Mouse (Mus musculus) limb, embryonic 10.5 days (tissue): ENCODE measurements around the gene Bhlha15. TPM values are rescaled to one million over a fixed set of nuclear protein-coding genes. Genes with fewer than 3 reads are reported as not detected.

Experiments used
- DNase-seq: peaks from one replicate; pipeline ENCODE4 v3.0.0-alpha.2; 2017; ENCODE audit warnings: low spot score
- H3K27ac ChIP-seq: fragments of 300-500 bp; sonication (generic); 2 replicates; pipeline ENCODE4 v1.5.1; 2016; ENCODE audit warnings: mild to moderate bottlenecking
- H3K27me3 ChIP-seq: fragments of 300-500 bp; sonication (generic); 2 replicates; pipeline ENCODE4 v1.6.1; 2016; ENCODE audit warnings: low read depth, mild to moderate bottlenecking; ENCODE audit not compliant: poor library complexity, severe bottlenecking
- H3K36me3 ChIP-seq: fragments of 300-500 bp; sonication (generic); 2 replicates; pipeline ENCODE4 v1.6.1; 2016; ENCODE audit warnings: mild to moderate bottlenecking, moderate library complexity
- H3K4me1 ChIP-seq: fragments of 300-500 bp; sonication (generic); 2 replicates; pipeline ENCODE4 v1.6.1; 2016
- H3K4me3 ChIP-seq: fragments of 300-500 bp; sonication (generic); 2 replicates; pipeline ENCODE4 v1.5.1; 2016; ENCODE audit warnings: mild to moderate bottlenecking, moderate library complexity
- H3K9me3 ChIP-seq: fragments of 300-500 bp; sonication (generic); replicated peaks from 2 replicates; pipeline ENCODE4 v1.6.1; 2016; ENCODE audit warnings: mild to moderate bottlenecking
- WGBS: fragments of 180-500 bp; shearing (Covaris S2); methylation state at CpG from one replicate; pipeline ENCODE4 v1.1.7; 2016; 5-methylcytosine and 5-hydroxymethylcytosine counted together
- polyA plus RNA-seq: library from polyadenylated mRNA; unstranded; fragments of >200 nt; fragmentation: Nextera tagmentation; extraction: Ambion mirVana; gene quantifications from 2 replicates; pipeline ENCODE4 v1.2.1, GENCODE M21; 2016

Gene Bhlha15
- polyA plus RNA-seq: 0.11 and 0.18 TPM in 2 replicates

DNA sequence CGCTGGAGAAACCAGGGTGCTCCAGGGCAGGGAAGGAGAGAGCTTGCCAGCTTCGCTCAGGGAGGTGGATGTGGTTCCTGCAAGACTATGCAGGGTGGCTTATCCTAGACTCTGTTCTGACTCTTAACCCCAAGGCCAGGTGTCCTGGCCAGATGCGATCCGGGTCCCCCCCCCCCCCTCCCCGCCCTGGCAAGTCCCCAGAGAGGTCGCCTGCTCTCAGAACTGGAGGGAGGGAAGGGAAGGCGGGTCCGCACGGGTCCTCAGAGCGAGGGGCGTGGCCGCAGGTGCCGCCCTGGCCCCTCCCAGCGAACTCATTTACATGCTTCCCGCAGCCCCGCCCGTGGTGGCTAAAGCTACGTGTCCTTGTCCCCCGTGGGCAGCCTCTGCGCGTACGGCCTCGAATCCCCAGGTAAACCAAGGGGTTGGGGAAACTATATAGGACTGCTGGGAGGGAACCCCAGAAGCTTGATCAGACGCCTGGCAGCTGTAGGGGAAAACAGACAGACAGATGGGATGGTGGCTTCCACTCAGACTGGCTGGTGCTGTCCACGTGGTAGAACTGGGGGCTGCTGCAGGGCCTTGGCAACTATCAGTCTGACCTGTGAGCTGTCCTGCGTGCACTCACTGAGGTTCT is at the start of gene Bhlha15:
Gene Bhlha15 (plus strand): TSS at position 337 of the 634 bp plus-strand sequence.
- H3K4me1 ChIP-seq: peaks cover 24% of the 10 kb centered on the region
- WGBS: 5% methylated on average over 26 of the region's 26 CpGs
- peak within 1 kb of the TSS; percentile 50; the same call in 1 of the 2 replicates for H3K27ac ChIP-seq
- H3K9me3 ChIP-seq: no peaks in the 10 kb centered on the region
- peaks cover 7% of the 10 kb centered on the region; the same call in 1 of the 2 replicates for H3K27me3 ChIP-seq
- DNase-seq: peak; percentile 66
- peak within 1 kb of the TSS; percentile 44 for H3K4me3 ChIP-seq
- peaks cover 29% of the 10 kb centered on the region for H3K36me3 ChIP-seq

DNA sequence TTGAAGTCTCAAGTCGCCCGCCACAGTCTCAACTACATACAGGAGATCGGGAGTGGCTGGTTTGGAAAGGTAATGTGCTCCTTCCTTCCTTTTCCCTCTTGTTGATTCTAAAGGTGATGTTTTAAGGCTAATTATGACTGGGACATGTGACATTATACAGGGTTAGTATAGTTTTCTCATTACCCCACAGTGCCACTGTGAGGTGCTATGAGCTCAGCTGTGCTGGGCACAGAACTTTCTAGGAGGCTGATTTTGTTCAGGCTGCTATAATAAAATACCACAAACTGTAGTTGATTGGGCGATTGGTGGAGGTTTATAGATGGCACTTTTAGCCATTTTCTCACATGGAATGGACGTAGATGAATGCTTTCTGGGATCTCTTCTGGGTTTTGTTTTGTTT is 46.6 kb upstream of the Bhlha15 start:
- Histone ChIP-seq H3K36me3 (peaks cover 56% of the 10 kb centered on the region), H3K27ac (no peak overlapping the region), H3K4me3 (no peak overlapping the region), H3K27me3 (no peaks in the 10 kb centered on the region), H3K4me1 (no peaks in the 10 kb centered on the region), H3K9me3 (no peaks in the 10 kb centered on the region)
- 93% methylated on average over 5 of the region's 5 CpGs for WGBS
- no peak for DNase-seq

DNA sequence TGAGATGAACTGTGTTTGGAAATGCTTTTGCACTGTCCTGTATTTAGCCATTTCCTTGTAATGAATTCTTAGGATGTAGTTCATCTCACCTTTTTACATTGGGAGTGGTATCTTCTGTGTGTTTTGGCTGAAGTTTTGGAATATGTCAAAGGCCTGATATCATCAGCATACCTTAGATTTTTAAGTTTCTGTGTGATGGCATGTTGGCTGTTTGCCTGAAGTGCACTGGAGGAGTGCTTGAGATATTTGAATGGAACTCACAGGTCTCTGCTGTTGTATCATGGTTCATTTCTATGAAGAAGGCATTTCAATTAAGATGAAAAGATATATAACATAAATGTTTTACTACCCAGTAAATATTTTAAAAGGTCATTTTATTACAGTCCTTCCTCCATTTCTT is 43.2 kb upstream of the Bhlha15 start:
- Histone ChIP-seq H3K9me3 (no peaks in the 10 kb centered on the region), H3K4me3 (no peak overlapping the region), H3K4me1 (no peaks in the 10 kb centered on the region), H3K27ac (no peak overlapping the region), H3K27me3 (no peaks in the 10 kb centered on the region), H3K36me3 (peaks cover 66% of the 10 kb centered on the region)
- no peak for DNase-seq

DNA sequence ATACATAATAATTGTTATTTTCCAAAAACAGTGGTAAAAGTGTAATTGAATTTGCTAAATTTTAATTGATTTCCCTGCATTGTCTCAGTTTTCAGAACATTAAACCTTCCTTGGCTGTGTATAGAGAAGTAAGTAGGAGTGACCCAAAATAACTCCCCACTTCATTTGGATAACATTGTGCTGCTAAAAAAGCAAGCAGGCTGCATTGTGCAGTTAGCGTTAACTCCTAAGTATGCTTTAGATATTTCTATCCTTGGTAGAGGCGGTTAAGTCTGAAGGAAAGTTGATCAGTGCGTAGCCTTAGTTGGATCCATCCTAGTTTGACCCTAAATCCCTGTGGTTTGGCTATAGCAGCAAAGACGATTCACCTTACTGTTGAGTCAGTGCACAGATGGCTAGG is 40.6 kb upstream of the Bhlha15 start:
- no peaks in the 10 kb centered on the region for H3K9me3 ChIP-seq
- H3K4me1 ChIP-seq: no peaks in the 10 kb centered on the region
- no peaks in the 10 kb centered on the region for H3K27me3 ChIP-seq
- no peak overlapping the region for H3K27ac ChIP-seq
- WGBS: 94% methylated on average over 4 of the region's 4 CpGs
- DNase-seq: no peak
- peaks cover 56% of the 10 kb centered on the region for H3K36me3 ChIP-seq
- no peak overlapping the region for H3K4me3 ChIP-seq

DNA sequence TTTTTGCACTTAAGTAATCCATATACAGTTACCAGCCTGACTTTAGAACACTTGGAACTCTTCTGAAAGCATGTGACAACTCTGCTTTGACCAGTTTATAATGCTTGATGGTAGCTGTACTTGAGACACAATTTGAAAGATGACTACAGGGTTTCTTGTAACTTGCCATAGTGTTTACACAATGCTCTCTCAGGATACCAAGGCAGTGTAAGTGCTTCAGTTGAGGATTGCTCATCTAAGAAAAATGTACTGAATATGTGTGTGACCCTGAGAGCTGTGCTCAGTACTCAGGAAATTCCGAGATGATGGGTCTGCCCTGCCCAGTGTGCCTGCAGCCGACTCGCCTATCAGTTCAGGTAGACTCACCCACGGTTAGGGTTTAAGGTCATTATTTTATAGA is 38.8 kb upstream of the Bhlha15 start:
- no peak overlapping the region for H3K4me3 ChIP-seq
- DNase-seq: no peak
- H3K27ac ChIP-seq: no peak overlapping the region
- H3K36me3 ChIP-seq: peaks cover 45% of the 10 kb centered on the region
- 93% methylated on average over 4 of the region's 4 CpGs for WGBS
- no peaks in the 10 kb centered on the region for H3K27me3 ChIP-seq
- no peaks in the 10 kb centered on the region for H3K4me1 ChIP-seq
- no peaks in the 10 kb centered on the region for H3K9me3 ChIP-seq

DNA sequence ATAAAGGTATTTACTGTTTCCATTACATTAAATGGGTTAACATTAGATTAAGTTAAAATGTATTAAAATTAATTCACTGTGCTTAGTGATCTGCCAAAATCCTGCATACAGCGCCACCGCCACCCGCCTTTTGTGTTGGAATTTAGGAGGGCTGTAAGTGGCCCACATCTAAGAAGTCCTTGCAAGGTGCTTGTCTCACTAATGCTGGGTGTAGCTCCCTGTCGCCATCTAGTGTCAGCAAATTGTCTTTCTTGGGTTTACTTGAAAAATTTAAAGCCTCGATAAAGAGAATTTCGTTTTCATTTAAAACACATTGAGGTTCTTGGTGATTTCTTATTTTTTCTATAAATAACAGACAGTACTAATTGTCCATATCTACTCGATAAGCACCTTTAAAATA is 35.6 kb upstream of the Bhlha15 start:
- Histone ChIP-seq H3K4me3 (no peak overlapping the region), H3K36me3 (peaks cover 55% of the 10 kb centered on the region), H3K27me3 (no peaks in the 10 kb centered on the region), H3K27ac (no peak overlapping the region), H3K4me1 (no peaks in the 10 kb centered on the region), H3K9me3 (no peaks in the 10 kb centered on the region)
- DNase-seq: peak; percentile 45
- WGBS: 49% methylated on average over 7 of the region's 7 CpGs

DNA sequence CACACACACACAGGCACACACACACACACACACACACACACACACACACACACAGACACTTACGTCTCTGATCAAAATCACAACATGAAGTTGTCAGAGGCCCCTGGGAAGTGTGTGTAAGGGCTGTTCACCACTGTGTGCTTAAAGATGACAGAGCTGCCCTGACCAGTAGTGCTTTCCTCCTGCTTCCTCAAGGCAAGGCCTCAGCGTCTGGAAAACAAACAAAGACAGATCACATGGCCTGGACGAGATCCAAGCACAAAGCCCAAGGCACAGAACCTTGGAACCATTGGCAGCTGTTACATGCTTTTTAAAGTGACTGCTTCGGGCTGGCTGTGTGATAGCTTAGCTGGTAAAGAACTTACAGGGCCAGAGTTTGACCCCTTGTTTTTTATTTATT is 31.5 kb upstream of the Bhlha15 start:
- H3K27ac ChIP-seq: no peak overlapping the region
- no peaks in the 10 kb centered on the region for H3K4me1 ChIP-seq
- no peak overlapping the region for H3K4me3 ChIP-seq
- WGBS: 56% methylated on average over 4 of the region's 4 CpGs
- no peaks in the 10 kb centered on the region for H3K27me3 ChIP-seq
- no peaks in the 10 kb centered on the region for H3K9me3 ChIP-seq
- DNase-seq: no peak
- H3K36me3 ChIP-seq: peaks cover 52% of the 10 kb centered on the region

DNA sequence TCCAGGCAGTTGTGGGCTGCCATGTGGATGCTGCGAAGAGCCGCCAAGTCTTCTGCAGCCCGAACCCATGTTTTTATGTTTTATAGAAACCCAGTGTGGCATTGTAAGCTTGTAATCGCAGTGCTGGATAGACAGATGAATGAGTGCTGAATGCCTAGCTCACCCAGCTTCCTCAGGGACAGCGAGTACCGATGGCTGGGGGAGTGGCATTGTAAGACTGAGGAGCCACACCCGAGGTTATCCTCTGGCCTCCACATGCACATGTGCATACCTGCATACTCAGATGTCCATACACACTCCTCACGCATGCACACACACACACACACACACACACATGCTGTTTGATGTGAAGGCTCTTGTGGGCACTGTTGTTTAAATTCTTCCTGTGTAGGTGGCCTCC is 30.9 kb upstream of the Bhlha15 start:
- no peak overlapping the region for H3K4me3 ChIP-seq
- H3K27me3 ChIP-seq: no peaks in the 10 kb centered on the region
- WGBS: 95% methylated on average over 8 of the region's 8 CpGs
- H3K27ac ChIP-seq: no peak overlapping the region
- H3K4me1 ChIP-seq: no peaks in the 10 kb centered on the region
- H3K9me3 ChIP-seq: no peaks in the 10 kb centered on the region
- no peak for DNase-seq
- peaks cover 57% of the 10 kb centered on the region for H3K36me3 ChIP-seq

DNA sequence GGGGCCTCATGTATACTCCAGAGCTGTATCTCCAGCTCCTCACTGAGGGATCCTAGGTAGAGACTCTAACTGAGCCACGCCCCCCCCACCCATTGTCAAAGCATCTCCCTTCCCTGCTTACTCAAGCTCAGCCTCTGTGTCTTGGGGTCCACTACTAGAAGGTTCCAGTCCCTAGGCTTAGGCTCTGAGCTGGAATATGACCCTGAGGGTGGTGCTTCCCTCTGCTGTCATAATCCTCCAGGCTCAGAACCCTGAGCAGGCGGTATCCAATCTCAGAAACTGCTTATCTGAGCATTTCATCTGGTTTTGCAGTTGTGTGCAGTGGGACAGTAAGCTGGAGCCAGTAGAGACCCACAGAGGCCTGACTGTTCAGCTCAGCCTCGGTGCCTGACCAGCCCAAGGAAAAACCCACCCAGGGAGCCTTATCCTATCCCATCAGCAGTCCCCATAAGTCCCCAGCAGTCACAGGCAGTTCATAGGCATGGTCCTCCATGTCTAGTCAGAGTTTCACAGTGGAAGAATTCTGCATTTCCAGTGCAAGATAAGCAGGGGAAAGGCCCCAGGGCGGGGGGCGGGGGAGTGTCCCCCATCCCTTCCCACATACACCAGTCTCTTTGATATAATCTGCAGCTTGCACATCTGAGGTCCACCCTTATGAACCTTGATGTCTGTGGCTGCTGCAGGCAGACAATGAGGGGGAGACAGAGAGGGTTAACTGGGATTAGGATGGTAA is 27.8 kb upstream of the Bhlha15 start:
- 85% methylated on average over 5 of the region's 5 CpGs for WGBS
- no peaks in the 10 kb centered on the region for H3K9me3 ChIP-seq
- peaks cover 67% of the 10 kb centered on the region for H3K36me3 ChIP-seq
- H3K4me1 ChIP-seq: no peaks in the 10 kb centered on the region
- H3K27me3 ChIP-seq: no peaks in the 10 kb centered on the region
- no peak for DNase-seq
- H3K27ac ChIP-seq: no peak overlapping the region
- no peak overlapping the region for H3K4me3 ChIP-seq

DNA sequence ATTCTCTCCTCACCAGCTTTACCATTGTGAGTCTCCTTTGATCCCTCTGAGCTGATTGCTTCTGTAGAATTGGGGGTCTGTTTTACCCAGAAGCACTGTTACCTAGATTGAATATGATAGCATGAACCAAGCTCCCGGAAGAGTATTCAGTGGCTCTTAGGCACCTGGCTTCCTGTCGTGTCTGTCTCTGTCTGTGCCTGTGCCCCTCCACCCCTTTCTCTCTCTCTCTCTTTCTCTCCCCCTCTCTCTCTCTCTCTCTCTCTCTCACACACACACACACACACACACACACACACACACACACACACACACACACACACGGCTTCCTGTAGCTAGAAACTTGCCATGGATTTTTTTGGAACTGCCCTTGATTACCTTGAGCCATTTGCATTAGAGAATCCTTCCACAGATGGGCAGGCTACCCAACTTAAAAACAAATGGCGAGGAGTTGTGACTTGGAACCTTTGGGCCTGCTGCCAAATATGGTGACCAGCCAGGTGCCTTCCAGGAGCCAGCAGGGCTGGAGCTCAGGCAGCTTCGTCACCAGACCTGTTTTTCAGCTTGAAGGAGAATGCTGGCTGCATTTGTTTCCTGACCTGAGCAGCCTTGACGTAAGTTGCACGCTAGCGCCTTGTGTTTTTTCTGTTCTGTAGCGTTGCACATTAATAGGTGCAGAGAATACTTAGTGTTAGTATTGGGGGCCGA is 27.1 kb upstream of the Bhlha15 start:
- H3K4me1 ChIP-seq: no peaks in the 10 kb centered on the region
- peaks cover 66% of the 10 kb centered on the region for H3K36me3 ChIP-seq
- no peaks in the 10 kb centered on the region for H3K27me3 ChIP-seq
- DNase-seq: no peak
- no peak overlapping the region for H3K4me3 ChIP-seq
- no peak overlapping the region for H3K27ac ChIP-seq
- 82% methylated on average over 10 of the region's 10 CpGs for WGBS
- no peaks in the 10 kb centered on the region for H3K9me3 ChIP-seq

DNA sequence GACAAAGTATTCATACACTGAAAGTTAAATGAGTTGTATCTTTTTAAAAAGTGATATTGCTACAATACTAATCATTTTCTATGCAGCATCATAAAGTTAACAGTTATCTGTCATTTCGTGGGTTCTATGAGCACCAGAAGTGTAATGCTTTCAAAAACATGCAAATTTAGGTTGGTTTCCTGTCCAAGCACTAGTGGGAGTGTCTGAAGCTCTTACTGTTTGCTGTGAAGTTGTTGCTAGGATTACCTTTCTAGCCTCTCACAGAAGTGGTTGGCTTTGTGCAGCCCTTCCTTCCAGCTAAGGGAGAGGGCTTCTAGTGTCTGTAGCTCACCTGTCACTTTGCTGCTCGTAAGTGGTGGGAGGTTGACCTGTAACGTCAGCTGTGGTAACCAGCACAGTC is 24.3 kb upstream of the Bhlha15 start:
- DNase-seq: no peak
- no peak overlapping the region for H3K4me3 ChIP-seq
- 95% methylated on average over 3 of the region's 3 CpGs for WGBS
- no peaks in the 10 kb centered on the region for H3K9me3 ChIP-seq
- H3K4me1 ChIP-seq: no peaks in the 10 kb centered on the region
- no peaks in the 10 kb centered on the region for H3K27me3 ChIP-seq
- peaks cover 62% of the 10 kb centered on the region for H3K36me3 ChIP-seq
- no peak overlapping the region for H3K27ac ChIP-seq

DNA sequence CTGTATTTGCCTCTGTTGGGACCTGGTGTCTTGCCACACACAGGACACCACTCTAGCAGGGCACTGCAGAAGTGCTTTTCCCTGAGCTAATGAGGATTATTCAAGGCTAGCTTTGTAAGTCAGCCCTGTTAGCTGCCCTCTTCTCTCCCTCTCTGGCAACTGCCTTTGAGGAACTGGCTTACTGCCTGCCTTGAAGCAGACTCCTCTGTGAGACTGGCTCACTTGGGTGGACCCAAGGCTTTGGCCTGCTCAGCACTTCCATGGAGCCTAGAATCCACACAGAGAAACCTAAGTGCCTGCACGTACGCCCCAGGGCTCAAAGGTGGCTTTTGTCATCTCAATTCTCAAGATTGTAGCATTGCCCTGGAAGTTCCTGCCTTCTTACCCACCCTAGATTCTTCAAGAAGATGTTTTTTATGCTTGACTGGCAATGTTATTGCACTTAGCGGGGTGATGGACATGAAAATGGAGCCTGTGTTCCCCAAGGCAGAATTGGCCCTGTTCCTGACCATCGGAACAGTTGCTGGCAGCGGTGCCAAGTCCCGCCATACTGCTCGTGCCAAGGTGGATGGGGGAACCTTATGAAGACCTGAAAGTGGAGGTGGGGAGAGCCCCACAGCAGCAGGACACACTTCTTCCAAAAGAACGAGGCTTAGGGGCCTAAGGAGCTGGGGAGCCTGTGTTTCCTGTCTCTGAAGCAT is 20.7 kb upstream of the Bhlha15 start:
- H3K27ac ChIP-seq: no peak overlapping the region
- peaks cover 81% of the 10 kb centered on the region for H3K36me3 ChIP-seq
- no peaks in the 10 kb centered on the region for H3K27me3 ChIP-seq
- DNase-seq: no peak
- H3K4me1 ChIP-seq: no peaks in the 10 kb centered on the region
- 95% methylated on average over 8 of the region's 8 CpGs for WGBS
- H3K9me3 ChIP-seq: no peaks in the 10 kb centered on the region
- no peak overlapping the region for H3K4me3 ChIP-seq

DNA sequence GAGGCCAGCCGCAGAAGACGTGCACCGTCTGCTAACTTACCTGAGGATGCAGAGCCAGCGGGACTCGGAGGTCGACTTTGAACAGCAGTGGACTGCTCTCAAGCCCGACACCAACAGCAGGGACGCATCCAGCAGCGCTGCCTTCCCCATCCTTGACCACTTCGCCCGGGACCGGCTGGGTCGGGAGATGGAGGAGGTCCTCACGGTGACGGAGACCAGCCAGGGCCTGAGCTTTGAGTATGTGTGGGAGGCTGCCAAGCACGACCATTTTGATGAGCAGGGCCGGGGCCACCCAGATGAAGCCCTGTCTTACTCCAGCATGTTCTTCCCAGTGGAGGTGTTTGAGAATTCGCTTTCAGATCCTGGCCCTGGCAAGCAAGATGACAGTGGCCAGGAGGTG is 16.4 kb upstream of the Bhlha15 start:
- Histone ChIP-seq H3K27ac (no peak overlapping the region), H3K4me1 (no peaks in the 10 kb centered on the region), H3K27me3 (no peaks in the 10 kb centered on the region), H3K9me3 (no peaks in the 10 kb centered on the region), H3K4me3 (no peak overlapping the region), H3K36me3 (peaks cover 96% of the 10 kb centered on the region)
- no peak for DNase-seq
- 93% methylated on average over 18 of the region's 18 CpGs for WGBS
